Mouse (Mus musculus) limb, embryonic 13.5 days (tissue): ENCODE data around the gene Kif18b. TPM values are rescaled to one million over a fixed set of nuclear protein-coding genes. Genes with fewer than 3 reads are reported as not detected.

Source experiments
- ATAC-seq: fragments of 200-750 bp; cut with Nextera tagmentation; 2 replicates; pipeline ENCODE4 v1.8.0; 2017; ENCODE audit warnings: low read depth, moderate number of reproducible peaks, moderate TSS enrichment; ENCODE audit not compliant: low FRiP score
- H3K27ac ChIP-seq: fragments of 300-500 bp; sonication (generic); 2 replicates; pipeline ENCODE4 v1.5.1; 2015; ENCODE audit warnings: inconsistent platforms, mild to moderate bottlenecking, moderate library complexity
- H3K27me3 ChIP-seq: fragments of 300-500 bp; sonication (generic); 2 replicates; pipeline ENCODE4 v1.6.1; 2015; ENCODE audit warnings: mild to moderate bottlenecking, inconsistent platforms
- H3K36me3 ChIP-seq: fragments of 300-500 bp; sonication (generic); 2 replicates; pipeline ENCODE4 v1.6.1; 2015; ENCODE audit warnings: inconsistent platforms, mild to moderate bottlenecking, moderate library complexity
- H3K4me1 ChIP-seq: fragments of 300-500 bp; sonication (generic); 2 replicates; pipeline ENCODE4 v1.6.1; 2015; ENCODE audit warnings: inconsistent platforms
- H3K4me2 ChIP-seq: fragments of 300-500 bp; sonication (generic); replicated peaks from 2 replicates; pipeline ENCODE4 v1.6.1; 2015; ENCODE audit warnings: inconsistent platforms, mild to moderate bottlenecking, moderate library complexity
- H3K4me3 ChIP-seq: fragments of 300-500 bp; sonication (generic); 2 replicates; pipeline ENCODE4 v1.5.1; 2015; ENCODE audit warnings: moderate library complexity, mild to moderate bottlenecking, inconsistent platforms
- H3K9ac ChIP-seq: fragments of 300-500 bp; sonication (generic); 2 replicates; pipeline ENCODE4 v1.6.1; 2015; ENCODE audit warnings: mild to moderate bottlenecking, inconsistent platforms
- H3K9me3 ChIP-seq: fragments of 300-500 bp; sonication (generic); 2 replicates; pipeline ENCODE4 v1.6.1; 2016; ENCODE audit warnings: inconsistent platforms
- WGBS: fragments of 180-500 bp; shearing (Covaris S2); methylation state at CpG from one replicate; pipeline ENCODE4 v1.1.7; 2015; 5-methylcytosine and 5-hydroxymethylcytosine counted together
- polyA plus RNA-seq: library from polyadenylated mRNA; unstranded; fragments of >200 nt; fragmentation: Nextera tagmentation; extraction: Ambion mirVana; gene quantifications from 2 replicates; pipeline ENCODE4 v1.2.1, GENCODE M21; 2015

The Kif18b gene
- 10.8 and 11.0 TPM in 2 replicates for polyA plus RNA-seq

- WGBS = under 1% methylated on average over 62 of the region's 62 CpGs
- peaks cover 7% of the 10 kb centered on the region; the same call in 1 of the 2 replicates for H3K36me3 ChIP-seq
These were observed at the start of gene Kif18b for GRCm38 (mm10) chr11:102924557-102925350. Gene Kif18b, minus strand, starts transcription at chr11:102925124.

GRCm38 (mm10) chr11:102972326-102972725, 47.4 kb upstream of the Kif18b start:
- Histone ChIP-seq H3K4me1 (peaks cover 13% of the 10 kb centered on the region; the same call in 1 of the 2 replicates), H3K27ac (no peak overlapping the region), H3K36me3 (no peaks in the 10 kb centered on the region), H3K9ac (no peak overlapping the region), H3K4me3 (no peak overlapping the region), H3K27me3 (peaks cover 23% of the 10 kb centered on the region), H3K4me2 (no peak overlapping the region), H3K9me3 (no peaks in the 10 kb centered on the region)
- no peak for ATAC-seq
- WGBS = 53% methylated on average over 1 of the region's 1 CpGs

More at GRCm38 (mm10) chr11:102924557-102925350, at the start of gene Kif18b:
- H3K27ac ChIP-seq = peak within 1 kb of the TSS; percentile 88
- ATAC-seq = peak; percentile 95
- no peaks in the 10 kb centered on the region for H3K9me3 ChIP-seq
- peak within 1 kb of the TSS; percentile 73 for H3K4me3 ChIP-seq
- H3K4me1 ChIP-seq = peaks cover 33% of the 10 kb centered on the region
- H3K27me3 ChIP-seq = no peaks in the 10 kb centered on the region
- peak within 1 kb of the TSS; percentile 78 for H3K4me2 ChIP-seq
- peak within 1 kb of the TSS; percentile 75 for H3K9ac ChIP-seq

- Histone ChIP-seq H3K4me3 (no peak overlapping the region), H3K4me2 (no peak overlapping the region), H3K4me1 (peaks cover 13% of the 10 kb centered on the region; the same call in 1 of the 2 replicates), H3K27me3 (peaks cover 24% of the 10 kb centered on the region), H3K9me3 (no peaks in the 10 kb centered on the region), H3K9ac (no peak overlapping the region), H3K36me3 (no peaks in the 10 kb centered on the region), H3K27ac (no peak overlapping the region; the same call in 1 of the 2 replicates)
- WGBS = 36% methylated on average over 5 of the region's 5 CpGs
- 0 out of 2 replicates have a peak, but pooled peaks have one; percentile 32 for ATAC-seq
These were observed 46.7 kb upstream of the Kif18b start for GRCm38 (mm10) chr11:102971604-102972003.

- Histone ChIP-seq H3K4me2 (no peak overlapping the region), H3K9me3 (no peaks in the 10 kb centered on the region), H3K27me3 (peaks cover 6% of the 10 kb centered on the region; the same call in 1 of the 2 replicates), H3K27ac (no peak overlapping the region), H3K9ac (no peak overlapping the region), H3K4me1 (peaks cover 23% of the 10 kb centered on the region), H3K36me3 (no peaks in the 10 kb centered on the region), H3K4me3 (no peak overlapping the region)
- 0 out of 2 replicates have a peak, but pooled peaks have one; percentile 30 for ATAC-seq
- 61% methylated on average over 16 of the region's 16 CpGs for WGBS
These were observed 39.7 kb upstream of the Kif18b start for GRCm38 (mm10) chr11:102964547-102965091.

GRCm38 (mm10) chr11:102963855-102964546, 39.1 kb upstream of the Kif18b start:
- Histone ChIP-seq H3K9me3 (no peaks in the 10 kb centered on the region), H3K27ac (peak overlapping the region; percentile 39; the same call in 1 of the 2 replicates), H3K27me3 (peaks cover 4% of the 10 kb centered on the region; the same call in 1 of the 2 replicates), H3K4me3 (peak overlapping the region; percentile 16; the same call in 1 of the 2 replicates), H3K4me1 (peaks cover 23% of the 10 kb centered on the region), H3K4me2 (peak overlapping the region; percentile 55), H3K9ac (peak overlapping the region; percentile 51; the same call in 1 of the 2 replicates), H3K36me3 (no peaks in the 10 kb centered on the region)
- no peak for ATAC-seq
- WGBS = 21% methylated on average over 24 of the region's 24 CpGs

GRCm38 (mm10) chr11:102963246-102963854, 38.4 kb upstream of the Kif18b start:
- Histone ChIP-seq H3K4me1 (peaks cover 23% of the 10 kb centered on the region), H3K4me3 (peak overlapping the region; percentile 16; the same call in 1 of the 2 replicates), H3K27ac (peak overlapping the region; percentile 39; the same call in 1 of the 2 replicates), H3K4me2 (peak overlapping the region; percentile 55), H3K9ac (peak overlapping the region; percentile 51; the same call in 1 of the 2 replicates), H3K27me3 (peaks cover 6% of the 10 kb centered on the region; the same call in 1 of the 2 replicates), H3K36me3 (no peaks in the 10 kb centered on the region), H3K9me3 (no peaks in the 10 kb centered on the region)
- WGBS = 5% methylated on average over 16 of the region's 16 CpGs
- peak; percentile 24; the same call in 1 of the 2 replicates for ATAC-seq

- H3K9ac ChIP-seq = peak overlapping the region; percentile 51; the same call in 1 of the 2 replicates
- ATAC-seq = no peak
- H3K27me3 ChIP-seq = peaks cover 11% of the 10 kb centered on the region; the same call in 1 of the 2 replicates
- no peaks in the 10 kb centered on the region for H3K36me3 ChIP-seq
- 26% methylated on average over 7 of the region's 7 CpGs for WGBS
- no peak overlapping the region for H3K27ac ChIP-seq
- H3K4me1 ChIP-seq = peaks cover 23% of the 10 kb centered on the region
- no peaks in the 10 kb centered on the region for H3K9me3 ChIP-seq
- peak overlapping the region; percentile 55 for H3K4me2 ChIP-seq
- no peak overlapping the region for H3K4me3 ChIP-seq
These were observed 37.9 kb upstream of the Kif18b start for GRCm38 (mm10) chr11:102962861-102963245.

GRCm38 (mm10) chr11:102961082-102961481, 36.2 kb upstream of the Kif18b start:
- 94% methylated on average over 4 of the region's 4 CpGs for WGBS
- H3K4me2 ChIP-seq = no peak overlapping the region
- H3K27me3 ChIP-seq = peaks cover 12% of the 10 kb centered on the region; the same call in 1 of the 2 replicates
- no peaks in the 10 kb centered on the region for H3K9me3 ChIP-seq
- ATAC-seq = no peak
- H3K4me1 ChIP-seq = peaks cover 27% of the 10 kb centered on the region
- H3K36me3 ChIP-seq = no peaks in the 10 kb centered on the region
- H3K4me3 ChIP-seq = no peak overlapping the region
- no peak overlapping the region for H3K9ac ChIP-seq
- no peak overlapping the region for H3K27ac ChIP-seq

GRCm38 (mm10) chr11:102958870-102959269, 33.9 kb upstream of the Kif18b start:
- Histone ChIP-seq H3K27ac (no peak overlapping the region), H3K36me3 (no peaks in the 10 kb centered on the region), H3K27me3 (peaks cover 20% of the 10 kb centered on the region), H3K9ac (no peak overlapping the region), H3K4me3 (no peak overlapping the region), H3K4me2 (no peak overlapping the region), H3K4me1 (peaks cover 16% of the 10 kb centered on the region), H3K9me3 (no peaks in the 10 kb centered on the region)
- no peak for ATAC-seq
- 70% methylated on average over 1 of the region's 1 CpGs for WGBS

- H3K36me3 ChIP-seq = no peaks in the 10 kb centered on the region
- WGBS = 91% methylated on average over 6 of the region's 6 CpGs
These were observed 33.5 kb upstream of the Kif18b start for GRCm38 (mm10) chr11:102958431-102958830.

GRCm38 (mm10) chr11:102957692-102958091, 32.8 kb upstream of the Kif18b start:
- H3K4me1 ChIP-seq = peaks cover 8% of the 10 kb centered on the region
- 84% methylated on average over 8 of the region's 8 CpGs for WGBS
- no peaks in the 10 kb centered on the region for H3K9me3 ChIP-seq
- H3K4me2 ChIP-seq = no peak overlapping the region
- no peak overlapping the region for H3K27ac ChIP-seq
- H3K9ac ChIP-seq = no peak overlapping the region
- H3K27me3 ChIP-seq = peaks cover 29% of the 10 kb centered on the region
- H3K4me3 ChIP-seq = no peak overlapping the region
- no peaks in the 10 kb centered on the region for H3K36me3 ChIP-seq
- no peak for ATAC-seq

More at GRCm38 (mm10) chr11:102958431-102958830, 33.5 kb upstream of the Kif18b start:
- Histone ChIP-seq H3K27me3 (peaks cover 22% of the 10 kb centered on the region), H3K4me3 (no peak overlapping the region), H3K4me1 (peaks cover 12% of the 10 kb centered on the region), H3K27ac (no peak overlapping the region), H3K9ac (no peak overlapping the region), H3K9me3 (no peaks in the 10 kb centered on the region), H3K4me2 (no peak overlapping the region)
- ATAC-seq = no peak
